In the genomic region with DNA sequence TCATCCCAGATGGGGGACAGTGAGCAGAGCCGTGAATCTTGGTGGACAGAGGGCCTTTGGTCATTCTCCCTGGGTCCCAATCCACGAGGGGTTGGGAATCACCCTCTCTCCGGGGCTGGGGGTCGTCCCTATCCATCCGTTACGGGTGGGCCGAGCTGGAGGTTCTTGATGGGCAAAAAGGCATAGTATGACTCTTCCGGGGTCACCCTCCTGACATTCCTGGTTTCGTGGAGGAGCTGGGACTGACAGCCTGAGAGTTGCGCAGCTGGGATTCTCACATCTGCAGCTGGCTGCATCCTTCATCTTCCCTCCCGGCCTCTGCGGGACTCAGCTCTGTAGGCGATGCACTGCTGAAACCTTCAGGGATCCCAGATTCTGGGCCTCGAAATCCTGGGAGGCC, we compare ENCODE assay signal across 8 mouse cellular contexts. TPM values are rescaled to one million over a fixed set of nuclear protein-coding genes. Genes with fewer than 3 reads are reported as not detected.
DNase-seq lines count a peak whose midpoint lies in the region; ATAC-seq lines count a peak whose summit lies in the region.

No protein-coding gene starts in this region.

- H3K4me3 ChIP-seq in heart, embryonic 12.5 days = peak overlapping the region; percentile 93
- peak overlapping the region; percentile 73 for H3K4me3 ChIP-seq in forebrain, embryonic 11.5 days (ENCODE audit: low read depth, low read length)
- H3K4me3 ChIP-seq in kidney, embryonic 14.5 days (ENCODE audit: low read length) = peak overlapping the region; percentile 84
- H3K4me3 ChIP-seq in midbrain, embryonic 12.5 days = peak overlapping the region; percentile 75

- ATAC-seq in heart, embryonic 12.5 days (ENCODE audit: insufficient number of reproducible peaks, low FRiP score) = no peak
- 0 out of 2 replicates have a peak, but pooled peaks have one; percentile 6 for ATAC-seq in forebrain, embryonic 11.5 days (replicated peaks; ENCODE audit: low FRiP score)
- ATAC-seq in kidney, embryonic 14.5 days (ENCODE audit: low FRiP score, low TSS enrichment) = peak; percentile 2; the same call in 1 of the 2 replicates
- ATAC-seq in midbrain, embryonic 12.5 days (ENCODE audit: low FRiP score, low read depth) = peak; percentile 1; the same call in 1 of the 2 replicates

- no peaks in the 10 kb centered on the region for H3K27me3 ChIP-seq in heart, embryonic 12.5 days (replicated peaks)
- peaks cover 2% of the 10 kb centered on the region; the same call in 1 of the 2 replicates for H3K27me3 ChIP-seq in forebrain, embryonic 11.5 days (ENCODE audit: control insufficient read depth, insufficient read depth, low read length)
- 0 out of 2 replicates have a peak, but pooled peaks cover 6% of the 10 kb centered on the region for H3K27me3 ChIP-seq in kidney, embryonic 14.5 days (ENCODE audit: control insufficient read depth, insufficient read depth, low read length)
- H3K27me3 ChIP-seq in midbrain, embryonic 12.5 days = peaks cover 17% of the 10 kb centered on the region

- H3K4me2 ChIP-seq in heart, embryonic 12.5 days = peak overlapping the region; percentile 94
- H3K4me2 ChIP-seq in forebrain, embryonic 11.5 days (ENCODE audit: low read depth, low read length, severe bottlenecking) = peak overlapping the region; percentile 98
- peak overlapping the region; percentile 96 for H3K4me2 ChIP-seq in kidney, embryonic 14.5 days (replicated peaks; ENCODE audit: low read depth, low read length)
- peak overlapping the region; percentile 97 for H3K4me2 ChIP-seq in midbrain, embryonic 12.5 days (replicated peaks)

- intact Hi-C loops in heart, postnatal 25 days (cut with DNase I) = no loop called here

- H3K27ac ChIP-seq in heart, embryonic 12.5 days (ENCODE audit: poor library complexity, severe bottlenecking) = no peak overlapping the region
- H3K27ac ChIP-seq in forebrain, embryonic 11.5 days (ENCODE audit: low read depth, low read length) = no peak overlapping the region
- no peak overlapping the region for H3K27ac ChIP-seq in kidney, embryonic 14.5 days (ENCODE audit: low read depth, low read length)
- H3K27ac ChIP-seq in midbrain, embryonic 12.5 days (replicated peaks) = no peak overlapping the region

- H3K9ac ChIP-seq in heart, embryonic 12.5 days = peak overlapping the region; percentile 94
- peak overlapping the region; percentile 78 for H3K9ac ChIP-seq in forebrain, embryonic 11.5 days (ENCODE audit: low read length)
- H3K9ac ChIP-seq in kidney, embryonic 14.5 days (ENCODE audit: low read depth, low read length) = peak overlapping the region; percentile 85; the same call in 1 of the 2 replicates
- peak overlapping the region; percentile 89 for H3K9ac ChIP-seq in midbrain, embryonic 12.5 days (replicated peaks)

- peaks cover 14% of the 10 kb centered on the region; the same call in 1 of the 2 replicates for H3K4me1 ChIP-seq in heart, embryonic 12.5 days (replicated peaks)
- H3K4me1 ChIP-seq in forebrain, embryonic 11.5 days (replicated peaks; ENCODE audit: control insufficient read depth, insufficient read depth, low read length) = peaks cover 9% of the 10 kb centered on the region
- peaks cover 11% of the 10 kb centered on the region; the same call in 1 of the 2 replicates for H3K4me1 ChIP-seq in kidney, embryonic 14.5 days (ENCODE audit: control insufficient read depth, insufficient read depth, low read length)
- peaks cover 13% of the 10 kb centered on the region for H3K4me1 ChIP-seq in midbrain, embryonic 12.5 days

- WGBS in heart, embryonic 12.5 days = 3% methylated on average over 14 of the region's 14 CpGs
- WGBS in forebrain, embryonic 11.5 days = 0% methylated on average over 14 of the region's 14 CpGs
- WGBS in kidney, embryonic 14.5 days = 3% methylated on average over 14 of the region's 14 CpGs
- 0% methylated on average over 14 of the region's 14 CpGs for WGBS in midbrain, embryonic 12.5 days

- H3K36me3 ChIP-seq in heart, embryonic 12.5 days = peaks cover 19% of the 10 kb centered on the region
- no peaks in the 10 kb centered on the region for H3K36me3 ChIP-seq in forebrain, embryonic 11.5 days (ENCODE audit: control insufficient read depth, insufficient read depth, low read length)
- H3K36me3 ChIP-seq in kidney, embryonic 14.5 days (ENCODE audit: control insufficient read depth, insufficient read depth, low read length) = no peaks in the 10 kb centered on the region
- H3K36me3 ChIP-seq in midbrain, embryonic 12.5 days = no peaks in the 10 kb centered on the region

- DNase-seq in heart, postnatal 25 days (ENCODE audit: low spot score) = no peak
- peak; percentile 40 for DNase-seq in MN1 (ENCODE audit: low spot score)
- DNase-seq in forebrain, embryonic 11.5 days (ENCODE audit: low spot score) = peak; percentile 61
- no peak for DNase-seq in urinary bladder, postnatal 36 days (ENCODE audit: low spot score in 2 of 2)
- DNase-seq in left cerebral cortex, adult 18-20 months (ENCODE audit: low spot score in 2 of 2) = no peak

- peaks cover 15% of the 10 kb centered on the region for H3K9me3 ChIP-seq in heart, embryonic 12.5 days (replicated peaks)
- H3K9me3 ChIP-seq in forebrain, embryonic 11.5 days (ENCODE audit: control insufficient read depth, low read length) = no peaks in the 10 kb centered on the region; the same call in 1 of the 2 replicates
- peaks cover 4% of the 10 kb centered on the region for H3K9me3 ChIP-seq in kidney, embryonic 14.5 days (ENCODE audit: control insufficient read depth, low read length)
- H3K9me3 ChIP-seq in midbrain, embryonic 12.5 days = peaks cover 5% of the 10 kb centered on the region; the same call in 1 of the 2 replicates

RNA-seq across cellular contexts. Expression of a gene that starts 1.0 kb away (rescaled TPM):
- polyA plus RNA-seq in heart, embryonic 12.5 days (2016; fragmentation: Nextera tagmentation; extraction: Ambion mirVana) = 69.8 and 75.7 TPM in 2 replicates
- total RNA-seq in heart, postnatal 25 days (2021) = 10 to 100 TPM; 52.6 to 52.7 TPM
- 20.4 and 22.5 TPM in 2 replicates for polyA plus RNA-seq in forebrain, embryonic 11.5 days (2014; fragmentation: Nextera tagmentation; extraction: Ambion mirVana)
- 23.7 and 32.6 TPM in 2 replicates for polyA plus RNA-seq in kidney, embryonic 14.5 days (2014; fragmentation: Nextera tagmentation; extraction: Ambion mirVana)
- polyA plus RNA-seq in midbrain, embryonic 12.5 days (2016; fragmentation: Nextera tagmentation; extraction: Ambion mirVana) = 26.8 and 28.4 TPM in 2 replicates
- total RNA-seq in left cerebral cortex, adult 18-20 months (2021) = 100 to 1,000 TPM; 216 to 221 TPM

RNA-seq across cellular contexts. Expression of a gene that starts 9.6 kb away (rescaled TPM):
- polyA plus RNA-seq in heart, embryonic 12.5 days (2016; fragmentation: Nextera tagmentation; extraction: Ambion mirVana) = 28.8 and 29.7 TPM in 2 replicates
- 10 to 100 TPM; 21.5 to 22.6 TPM for total RNA-seq in heart, postnatal 25 days (2021)
- 27.2 and 29.8 TPM in 2 replicates for polyA plus RNA-seq in forebrain, embryonic 11.5 days (2014; fragmentation: Nextera tagmentation; extraction: Ambion mirVana)
- polyA plus RNA-seq in kidney, embryonic 14.5 days (2014; fragmentation: Nextera tagmentation; extraction: Ambion mirVana) = 13.6 and 21.4 TPM in 2 replicates
- 20.7 and 22.6 TPM in 2 replicates for polyA plus RNA-seq in midbrain, embryonic 12.5 days (2016; fragmentation: Nextera tagmentation; extraction: Ambion mirVana)
- total RNA-seq in left cerebral cortex, adult 18-20 months (2021) = 10 to 100 TPM; 26.6 to 33.5 TPM

RNA-seq across cellular contexts. Expression of a gene that starts 33.5 kb away (rescaled TPM):
- 8.6 and 9.5 TPM in 2 replicates for polyA plus RNA-seq in heart, embryonic 12.5 days (2016; fragmentation: Nextera tagmentation; extraction: Ambion mirVana)
- 1 to 10 TPM; 1.5 to 1.6 TPM for total RNA-seq in heart, postnatal 25 days (2021)
- polyA plus RNA-seq in forebrain, embryonic 11.5 days (2014; fragmentation: Nextera tagmentation; extraction: Ambion mirVana) = 2.2 and 3.1 TPM in 2 replicates
- polyA plus RNA-seq in kidney, embryonic 14.5 days (2014; fragmentation: Nextera tagmentation; extraction: Ambion mirVana) = 5.5 TPM in 2 replicates
- polyA plus RNA-seq in midbrain, embryonic 12.5 days (2016; fragmentation: Nextera tagmentation; extraction: Ambion mirVana) = 1.7 and 4.0 TPM in 2 replicates
- total RNA-seq in left cerebral cortex, adult 18-20 months (2021) = 1 to 10 TPM in 1 of 2 experiments, under 1 TPM in 1; 0.77 to 1.3 TPM

Comparison
In these comparisons a context has a peak if more than half of its experiments do, and no peak if none do; other contexts are left out.
1. DNase-seq: peak in MN1 (single experiment) and forebrain, embryonic 11.5 days (single experiment); none in heart, postnatal 25 days (single experiment), urinary bladder, postnatal 36 days (0 of 2) and left cerebral cortex, adult 18-20 months (0 of 2).
2. Peak in every context shown above with its lines, with median percentiles within 50 percentile points of each other: H3K4me2 ChIP-seq, H3K4me3 ChIP-seq and H3K9ac ChIP-seq.